Mouse (Mus musculus) frontal cortex, postnatal 36 days (tissue): ENCODE results near the gene 0610040J01Rik.
"Not testable (repeated sequence)": the region's sequence is repeated elsewhere in the genome, so short reads cannot be mapped to it uniquely, and the experiment has no call there.

Experiments
- DNase-seq, 2 experiments: peaks; one replicate each; pipeline ENCODE4 v3.0.0; 2022; ENCODE audit warnings: low spot score in 2 of 2

The 0610040J01Rik gene

GRCm38 (mm10) chr5:63828380-63829185 lies 16.4 kb downstream of the 0610040J01Rik start:
- DNase-seq = no peak

GRCm38 (mm10) chr5:63831054-63831453 lies 18.9 kb downstream of the 0610040J01Rik start:
- DNase-seq = no peak

- no peak for DNase-seq
These were observed 21.8 kb downstream of the 0610040J01Rik start for GRCm38 (mm10) chr5:63833955-63834354.

GRCm38 (mm10) chr5:63834435-63834834 lies 22.3 kb downstream of the 0610040J01Rik start:
- DNase-seq = no peak

GRCm38 (mm10) chr5:63837115-63837514 lies 25.0 kb downstream of the 0610040J01Rik start:
- no peak for DNase-seq

- no peak for DNase-seq
These were observed 25.7 kb downstream of the 0610040J01Rik start for GRCm38 (mm10) chr5:63837851-63838250.

GRCm38 (mm10) chr5:63839801-63840416 lies 27.7 kb downstream of the 0610040J01Rik start:
- DNase-seq = no peak

- no peak for DNase-seq
These were observed 34.9 kb downstream of the 0610040J01Rik start for GRCm38 (mm10) chr5:63847080-63847479.

GRCm38 (mm10) chr5:63847541-63848226 lies 35.5 kb downstream of the 0610040J01Rik start:
- DNase-seq = no peak

- DNase-seq = no peak
These were observed 46.7 kb downstream of the 0610040J01Rik start for GRCm38 (mm10) chr5:63858901-63859300.

- DNase-seq = no peak
These were observed 55.3 kb downstream of the 0610040J01Rik start for GRCm38 (mm10) chr5:63867421-63867820.

GRCm38 (mm10) chr5:63872176-63872932 lies 60.2 kb downstream of the 0610040J01Rik start:
- DNase-seq = peak; percentile 11 to 33

- DNase-seq = no peak
These were observed 62.7 kb downstream of the 0610040J01Rik start for GRCm38 (mm10) chr5:63874880-63875279.

GRCm38 (mm10) chr5:63876081-63876480 lies 63.9 kb downstream of the 0610040J01Rik start:
- no peak for DNase-seq

GRCm38 (mm10) chr5:63879026-63879425 lies 66.9 kb downstream of the 0610040J01Rik start:
- no peak for DNase-seq

- DNase-seq = no peak
These were observed 74.1 kb downstream of the 0610040J01Rik start for GRCm38 (mm10) chr5:63886292-63886691.

GRCm38 (mm10) chr5:63886709-63887108 lies 74.5 kb downstream of the 0610040J01Rik start:
- DNase-seq = peak in 1 of 2 experiments; percentile 19

- no peak for DNase-seq
These were observed 74.9 kb downstream of the 0610040J01Rik start for GRCm38 (mm10) chr5:63887111-63887510.

- DNase-seq = no peak
These were observed 79.1 kb downstream of the 0610040J01Rik start for GRCm38 (mm10) chr5:63891241-63891640.

GRCm38 (mm10) chr5:63891912-63892311 lies 79.7 kb downstream of the 0610040J01Rik start:
- DNase-seq = no peak

- not testable (repeated sequence) for DNase-seq
These were observed 85.0 kb downstream of the 0610040J01Rik start for GRCm38 (mm10) chr5:63897001-63897819.
